Mouse (Mus musculus) ES-CJ7 (cell line): Measurements from ENCODE around the gene Slc26a1.

Source experiments
- DNase-seq: peaks from one replicate; pipeline ENCODE4 v3.0.0; 2011; ENCODE audit warnings: low read depth, low spot score

Gene Slc26a1

GRCm38 (mm10) chr5:108691152-108691551 lies 15.8 kb upstream of the Slc26a1 start:
- peak; percentile 34 for DNase-seq

- DNase-seq: no peak
Observed at GRCm38 (mm10) chr5:108689091-108689490, 13.7 kb upstream of the Slc26a1 start.

DNA sequence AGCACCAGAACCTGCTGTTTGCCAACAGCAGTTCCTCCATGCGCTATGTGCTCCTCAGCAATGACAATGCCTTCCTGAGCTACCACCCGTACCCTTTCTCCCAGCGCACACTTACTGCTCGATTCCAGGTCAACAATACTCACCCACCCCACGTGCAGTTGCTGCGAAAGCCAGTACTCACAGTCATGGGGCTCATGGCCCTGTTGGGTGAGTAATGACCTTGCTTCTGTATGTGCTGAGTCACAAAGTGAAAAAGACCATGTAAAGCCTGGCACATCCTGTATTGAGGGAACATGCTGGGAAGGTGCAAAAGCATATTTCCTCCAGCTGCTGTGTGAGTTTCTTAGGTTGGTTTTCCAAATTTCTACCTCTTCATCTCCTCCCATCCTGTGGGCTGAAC lies 5.5 kb upstream of the Slc26a1 start:
- no peak for DNase-seq

- DNase-seq: peak; percentile 60
Observed at GRCm38 (mm10) chr5:108679909-108680308, 4.5 kb upstream of the Slc26a1 start.

DNA sequence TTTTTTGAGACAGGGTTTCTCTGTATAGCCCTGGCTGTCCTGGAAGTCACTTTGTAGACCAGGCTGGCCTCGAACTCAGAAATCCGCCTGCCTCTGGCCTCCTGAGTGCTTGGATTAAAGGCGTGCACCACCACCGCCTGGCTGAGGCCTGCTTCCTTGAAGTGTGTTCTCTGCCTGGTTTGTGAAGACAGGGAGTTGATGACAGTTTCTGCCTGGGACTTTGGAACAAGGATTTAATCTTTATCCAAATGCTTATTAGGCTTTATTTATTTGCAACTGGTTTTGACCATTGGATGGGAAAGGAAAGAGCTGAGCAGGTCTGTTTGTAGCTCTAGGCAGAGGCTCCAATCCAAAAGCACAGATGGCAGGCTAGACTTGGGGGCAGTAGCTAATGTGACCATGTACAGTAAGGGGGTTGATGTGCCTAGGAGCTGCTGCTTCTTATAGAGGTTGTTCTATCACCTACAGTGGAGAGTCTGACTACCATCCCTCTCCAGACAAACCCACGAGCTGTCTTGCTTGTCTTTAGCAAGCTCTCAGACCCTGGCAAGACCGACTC lies 3.0 kb upstream of the Slc26a1 start:
- DNase-seq: no peak

GRCm38 (mm10) chr5:108677605-108678295 lies 2.4 kb upstream of the Slc26a1 start:
- DNase-seq: peak; percentile 70

DNA sequence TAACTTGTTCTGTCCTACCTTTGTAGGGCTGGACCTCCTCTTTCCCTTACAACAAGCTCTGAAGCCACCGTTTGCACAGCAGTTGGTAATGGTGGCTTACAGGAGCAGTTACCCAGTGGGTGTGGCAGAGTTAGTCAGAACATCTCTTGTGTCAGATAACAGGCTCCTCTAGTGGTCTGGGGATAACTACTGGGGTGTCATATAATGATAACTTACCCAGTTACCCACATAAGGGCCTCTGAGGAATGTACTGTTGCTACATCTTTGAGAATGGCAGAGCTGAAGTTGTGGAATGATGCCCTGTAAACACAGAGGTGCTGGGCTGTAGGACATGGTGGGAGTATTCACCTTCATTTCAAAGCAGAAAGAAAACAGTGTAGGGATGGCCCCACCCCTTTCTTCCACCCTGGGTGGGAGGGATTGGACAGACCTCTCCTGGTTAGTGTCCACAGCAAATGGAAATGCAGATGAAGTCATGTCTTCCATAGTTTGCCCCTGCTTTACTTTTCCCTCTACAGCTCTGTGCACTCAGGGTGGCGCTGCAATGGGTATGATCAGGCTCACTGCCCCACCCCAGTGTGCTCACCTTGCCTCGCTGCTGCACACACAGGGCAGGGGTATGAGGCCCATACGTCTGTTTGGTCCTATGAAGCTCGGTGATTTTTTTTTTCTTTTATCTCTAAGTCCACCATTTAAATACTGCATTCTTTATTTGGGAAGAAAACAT lies 1.6 kb upstream of the Slc26a1 start:
- DNase-seq: no peak

GRCm38 (mm10) chr5:108674624-108675023 lies 745 bp downstream of the Slc26a1 start:
- DNase-seq: no peak

DNA sequence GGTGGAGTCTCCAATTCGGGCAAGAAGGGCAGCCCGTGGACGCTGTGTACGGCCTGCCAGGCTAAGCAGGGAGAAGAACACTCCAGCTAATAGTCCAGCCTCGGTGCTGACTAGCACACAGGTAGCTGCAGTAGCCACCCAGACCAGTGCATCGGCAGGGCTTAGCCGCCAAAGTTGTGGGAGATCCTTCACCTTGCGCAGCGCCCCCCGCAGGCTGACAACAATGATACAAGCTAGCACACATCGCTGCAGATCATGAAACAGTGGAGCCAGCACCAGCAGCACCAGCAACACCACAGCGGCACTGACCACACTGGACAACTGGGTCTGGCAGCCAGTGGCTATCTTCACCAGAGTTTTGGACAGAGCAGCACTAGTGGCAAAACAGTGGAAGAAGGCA lies 3.6 kb downstream of the Slc26a1 start:
- no peak for DNase-seq

DNA sequence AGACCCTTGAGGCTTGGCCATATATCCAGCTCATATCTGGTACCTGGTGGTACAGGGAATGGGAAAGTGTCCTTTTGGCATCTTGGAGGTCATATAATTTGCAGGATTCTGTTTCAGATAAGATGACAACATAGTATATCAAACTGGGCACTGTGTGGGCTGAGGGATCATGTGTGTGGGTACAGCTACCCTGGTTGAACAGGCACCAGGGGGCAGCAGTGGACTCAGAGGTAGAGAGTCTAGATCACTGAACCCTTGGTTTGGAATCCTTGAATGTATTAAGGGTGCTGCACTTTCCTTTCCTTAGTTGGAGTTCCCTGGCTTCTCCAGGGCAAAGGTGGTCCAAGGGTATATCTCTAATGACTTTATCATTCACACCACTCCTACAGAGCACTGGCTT lies 4.6 kb downstream of the Slc26a1 start:
- DNase-seq: peak; percentile 53

DNA sequence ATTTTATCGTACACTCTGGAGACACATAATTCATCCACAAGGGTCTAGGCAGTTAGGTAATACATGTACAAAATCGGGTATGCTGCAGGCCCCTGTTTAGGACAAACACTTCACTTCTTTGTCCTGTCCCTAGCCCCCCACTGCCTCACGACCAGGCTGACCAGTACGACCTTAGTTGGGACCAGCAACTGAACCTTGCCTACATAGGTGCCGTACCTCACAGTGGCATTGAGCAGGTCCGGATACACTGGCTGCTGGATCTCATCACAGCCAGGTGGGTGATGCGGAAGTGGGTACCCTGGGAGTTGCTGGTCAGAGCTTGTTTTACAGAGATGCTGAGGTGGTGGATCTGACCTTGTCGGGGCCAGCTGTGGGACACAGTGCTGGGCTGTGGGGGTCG lies 5.4 kb downstream of the Slc26a1 start:
- no peak for DNase-seq

GRCm38 (mm10) chr5:108668977-108669936 lies 6.1 kb downstream of the Slc26a1 start, which contains the start of gene Dgkq:
Dgkq (minus strand) TSS chr5:108669672.
- DNase-seq: peak; percentile 85

- peak; percentile 59 for DNase-seq
Observed at GRCm38 (mm10) chr5:108668387-108668932, 6.9 kb downstream of the Slc26a1 start.

DNA sequence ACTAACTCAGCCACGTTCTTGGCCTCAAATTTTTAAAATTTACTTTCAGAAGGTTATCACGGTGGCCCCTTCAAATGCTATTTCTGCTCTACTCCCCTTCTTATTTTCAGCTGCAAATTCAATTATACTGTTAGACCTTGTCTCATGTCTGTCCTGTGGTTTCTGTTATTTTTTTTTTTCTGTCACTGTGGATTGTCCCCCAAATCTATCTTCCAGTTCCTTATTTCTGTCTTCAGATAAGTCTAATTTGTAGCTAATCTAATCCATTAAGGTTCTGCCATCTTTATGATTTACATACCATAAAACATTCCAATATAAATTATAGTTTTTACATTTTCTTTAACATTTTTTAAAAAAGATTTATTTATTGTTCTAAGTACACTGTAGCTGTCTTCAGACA lies 8.0 kb downstream of the Slc26a1 start:
- no peak for DNase-seq

- no peak for DNase-seq
Observed at GRCm38 (mm10) chr5:108665066-108665465, 10.3 kb downstream of the Slc26a1 start.

DNA sequence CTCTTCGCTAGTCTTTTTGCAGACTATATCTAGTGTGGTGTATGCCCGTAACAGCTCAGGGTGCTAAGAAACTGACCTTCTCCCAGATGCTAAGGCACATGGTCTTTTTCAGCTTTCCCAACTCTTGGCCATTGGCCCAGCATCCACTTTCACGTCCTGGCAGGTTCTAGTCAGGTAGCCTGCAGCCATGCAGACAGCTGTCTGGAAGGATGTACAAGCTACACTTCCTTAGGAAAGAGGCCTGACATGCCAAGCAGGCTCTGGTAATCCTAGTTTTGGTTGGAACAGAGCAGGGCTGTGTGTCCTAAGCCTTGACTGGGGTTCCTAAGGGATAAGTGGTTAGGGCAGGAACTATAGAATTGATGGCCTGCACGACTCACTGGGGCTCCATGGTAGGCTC lies 12.6 kb downstream of the Slc26a1 start:
- DNase-seq: no peak

DNA sequence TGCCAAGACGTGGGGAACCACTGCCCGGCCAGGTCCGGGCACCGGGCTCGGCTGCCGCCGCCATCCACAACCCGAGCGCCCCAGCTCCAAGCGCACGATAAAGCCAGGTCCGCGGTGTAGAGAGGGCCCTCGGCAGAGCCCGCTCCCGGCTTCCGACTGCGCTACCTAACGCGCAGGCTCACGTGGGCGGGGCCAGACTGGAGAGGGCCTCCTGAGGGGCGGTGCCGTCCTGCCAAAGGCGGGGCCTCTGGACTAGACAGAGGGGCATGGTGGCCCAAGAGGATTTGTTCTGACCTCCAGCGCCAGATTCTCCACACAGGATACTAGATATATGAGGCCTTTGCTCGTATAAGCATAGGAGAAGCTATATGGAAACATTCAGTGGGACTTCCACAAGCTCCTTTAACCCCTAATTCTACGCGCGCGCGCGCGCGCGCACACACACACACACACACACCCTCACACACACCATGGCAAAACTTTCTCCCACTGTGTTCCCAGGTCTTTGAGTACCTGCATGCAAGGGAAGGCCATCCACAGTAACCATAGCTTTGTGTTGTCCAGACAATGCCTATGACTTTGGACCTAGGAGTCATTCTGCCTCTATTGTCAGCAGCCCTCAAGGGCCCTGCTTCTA lies 14.6 kb downstream of the Slc26a1 start:
- peak; percentile 86 for DNase-seq

GRCm38 (mm10) chr5:108659698-108660631 lies 15.4 kb downstream of the Slc26a1 start, which contains the start of gene Idua:
Idua (plus strand) TSS chr5:108660331.
- DNase-seq: no peak

DNA sequence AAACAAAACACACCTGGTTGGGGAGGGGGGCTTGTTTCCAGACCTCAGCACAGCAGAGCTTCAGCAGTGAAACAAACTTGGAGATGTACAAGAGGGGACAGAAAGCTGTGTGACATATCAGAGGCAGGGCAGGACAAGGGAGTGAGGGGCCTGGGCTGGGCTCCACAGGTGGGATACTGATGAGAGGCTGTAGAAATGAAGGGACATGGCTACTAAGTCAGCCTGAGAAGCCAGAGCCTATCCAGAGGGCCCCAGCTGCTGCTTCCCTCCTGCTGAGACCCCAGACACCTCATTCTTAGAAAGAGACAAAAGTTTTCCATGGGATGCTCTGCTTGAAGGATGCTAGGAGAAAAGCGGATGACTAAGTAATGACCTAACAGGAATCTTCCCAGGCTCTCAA lies 16.8 kb downstream of the Slc26a1 start:
- DNase-seq: no peak

DNA sequence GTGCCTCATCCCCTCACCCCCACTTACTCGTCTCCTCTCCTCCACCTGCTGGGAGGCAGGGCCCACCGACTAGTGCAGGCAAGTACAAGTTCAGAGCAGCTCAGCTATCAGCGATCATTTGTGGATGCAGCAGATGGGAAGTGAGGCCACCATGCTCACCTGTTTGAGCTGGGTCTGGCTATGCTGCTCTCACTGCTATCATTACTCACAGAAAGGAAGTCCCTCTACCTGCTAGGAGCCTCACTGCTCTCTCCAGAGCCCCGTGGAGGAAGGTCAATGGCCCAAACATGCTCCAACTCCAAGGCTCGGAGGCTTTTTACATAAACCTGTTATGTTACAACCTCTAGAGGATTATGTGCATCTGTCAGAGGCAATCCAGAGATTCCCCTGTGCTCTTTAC lies 18.0 kb downstream of the Slc26a1 start:
- DNase-seq: no peak
